Mouse (Mus musculus) liver, postnatal 0 days (tissue): ENCODE measurements around the gene Epha10. TPM values are rescaled to one million over a fixed set of nuclear protein-coding genes. Genes with fewer than 3 reads are reported as not detected.

Experiments
- ATAC-seq: fragments of 200-750 bp; cut with Nextera tagmentation; 2 replicates; pipeline ENCODE4 v1.8.0; 2017; ENCODE audit warnings: mild to moderate bottlenecking, moderate library complexity
- DNase-seq: peaks from one replicate; pipeline ENCODE4 v3.0.0-alpha.2; 2016
- H3K27ac ChIP-seq: fragments of 300-500 bp; sonication (generic); 2 replicates; pipeline ENCODE4 v1.5.1; 2014; ENCODE audit warnings: antibody characterized with exemption, moderate library complexity, mild to moderate bottlenecking, low read depth
- H3K27me3 ChIP-seq: fragments of 300-500 bp; sonication (generic); 2 replicates; pipeline ENCODE4 v1.6.1; 2014; ENCODE audit warnings: low read length, control low read depth, mixed read lengths; ENCODE audit not compliant: insufficient read depth
- H3K36me3 ChIP-seq: fragments of 300-500 bp; sonication (generic); replicated peaks from 2 replicates; pipeline ENCODE4 v1.6.1; 2014; ENCODE audit warnings: mild to moderate bottlenecking, control low read depth, low read length, moderate library complexity, mixed read lengths; ENCODE audit not compliant: insufficient read depth
- H3K4me1 ChIP-seq: fragments of 300-500 bp; sonication (generic); 2 replicates; pipeline ENCODE4 v1.6.1; 2014; ENCODE audit warnings: antibody characterized with exemption, mild to moderate bottlenecking, control low read depth; ENCODE audit not compliant: insufficient read depth
- H3K4me2 ChIP-seq: fragments of 300-500 bp; sonication (generic); 2 replicates; pipeline ENCODE4 v1.6.1; 2014; ENCODE audit warnings: low read depth, mild to moderate bottlenecking, low read length, moderate library complexity, mixed read lengths
- H3K4me3 ChIP-seq: fragments of 300-500 bp; sonication (generic); 2 replicates; pipeline ENCODE4 v1.5.1; 2014; ENCODE audit warnings: low read depth, low read length
- H3K9ac ChIP-seq: fragments of 300-500 bp; sonication (generic); replicated peaks from 2 replicates; pipeline ENCODE4 v1.6.1; 2014; ENCODE audit warnings: mild to moderate bottlenecking, moderate library complexity
- H3K9me3 ChIP-seq: fragments of 300-500 bp; sonication (generic); 2 replicates; pipeline ENCODE4 v1.6.1; 2016; ENCODE audit warnings: mild to moderate bottlenecking, control low read depth, low read length, mixed read lengths
- CTCF ChIP-seq: sonication (generic); IDR thresholded peaks from 2 replicates; pipeline ENCODE4 v1.5.1; 2016; ENCODE audit warnings: antibody characterized with exemption, low read depth
- EP300 ChIP-seq: IDR thresholded peaks from 2 replicates; pipeline ENCODE4 v1.6.1; 2016; ENCODE audit warnings: antibody characterized with exemption, low read depth, mild to moderate bottlenecking
- WGBS: fragments of 180-500 bp; shearing (Covaris S2); extraction: QIAGEN DNeasy Blood & Tissue Kit; methylation state at CpG from one replicate; pipeline ENCODE4 v1.1.7; 2014; ENCODE audit not compliant: insufficient replicate concordance; 5-methylcytosine and 5-hydroxymethylcytosine counted together
- polyA plus RNA-seq: library from polyadenylated mRNA; unstranded; fragments of >200 nt; fragmentation: Nextera tagmentation; extraction: Ambion mirVana; gene quantifications from 2 replicates; pipeline ENCODE4 v1.2.1, GENCODE M21; 2015

Gene Epha10
- 0.04 TPM in 1 of 2 replicates, not detected in the other for polyA plus RNA-seq

DNA sequence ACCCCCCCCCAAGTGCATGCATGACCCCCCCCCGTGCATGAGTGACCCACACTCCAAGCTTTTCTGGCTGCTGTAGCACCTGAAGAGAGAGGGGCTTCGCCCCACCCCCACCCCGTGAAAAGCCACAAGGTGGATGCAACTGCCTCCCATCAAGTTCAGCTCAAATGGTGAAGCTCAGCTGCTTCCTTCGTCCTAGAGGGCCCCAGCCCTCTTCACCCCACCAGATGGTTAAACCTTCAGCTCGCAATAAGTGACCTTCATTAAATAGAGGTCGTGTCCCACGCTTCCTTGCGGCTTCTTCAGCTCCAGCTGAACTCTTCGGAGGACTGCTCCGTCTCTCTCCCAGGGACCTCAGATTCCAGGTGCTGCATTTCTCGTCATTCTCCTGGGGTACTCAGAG is at the start of gene Epha10:
Gene Epha10 (plus strand): TSS at position 301 of the 400 bp plus-strand sequence.
- peaks cover 44% of the 10 kb centered on the region for H3K27me3 ChIP-seq
- no peak within 1 kb of the TSS for H3K4me2 ChIP-seq
- peak within 1 kb of the TSS; percentile 4; the same call in 1 of the 2 replicates for H3K4me3 ChIP-seq

DNA sequence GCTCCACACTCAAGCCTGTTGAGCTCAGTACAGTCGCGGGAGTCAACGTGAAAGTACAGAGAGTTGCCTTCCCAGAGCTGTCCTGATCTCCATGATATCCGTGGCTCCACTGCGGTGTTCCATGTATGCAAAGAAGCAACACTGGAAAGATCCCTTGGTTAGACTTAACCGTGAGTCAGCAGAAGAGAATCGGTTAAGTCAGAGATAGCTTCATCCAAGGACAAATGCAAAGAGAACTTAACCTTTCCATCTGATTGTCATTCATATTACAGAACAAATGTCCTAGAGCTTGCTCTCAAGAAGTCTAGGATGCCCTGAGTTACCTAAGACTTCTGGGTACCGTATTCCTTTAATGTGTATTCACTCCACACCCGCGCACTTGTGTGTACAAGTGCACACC is 47.9 kb upstream of the Epha10 start:
- no peak overlapping the region for H3K9ac ChIP-seq
- H3K4me2 ChIP-seq, result no peak overlapping the region
- H3K9me3 ChIP-seq, result no peaks in the 10 kb centered on the region
- WGBS, result 93% methylated on average over 10 of the region's 10 CpGs
- ATAC-seq (no peak), DNase-seq (no peak)
- H3K27me3 ChIP-seq, result no peaks in the 10 kb centered on the region
- H3K4me1 ChIP-seq, result no peaks in the 10 kb centered on the region
- no peak overlapping the region for H3K27ac ChIP-seq
- peaks cover 45% of the 10 kb centered on the region for H3K36me3 ChIP-seq
- no peak for TF ChIP-seq CTCF
- TF ChIP-seq EP300, result no peak
- no peak overlapping the region for H3K4me3 ChIP-seq

More for the DNA sequence above, at the start of gene Epha10:
- TF ChIP-seq EP300, result no peak
- TF ChIP-seq CTCF, result no peak
- Histone ChIP-seq H3K27ac (no peak within 1 kb of the TSS), H3K4me1 (no peaks in the 10 kb centered on the region; the same call in 1 of the 2 replicates), H3K9ac (no peak within 1 kb of the TSS), H3K36me3 (no peaks in the 10 kb centered on the region), H3K9me3 (no peaks in the 10 kb centered on the region)
- ATAC-seq (no peak), DNase-seq (no peak)
- WGBS, result 4% methylated on average over 11 of the region's 11 CpGs

DNA sequence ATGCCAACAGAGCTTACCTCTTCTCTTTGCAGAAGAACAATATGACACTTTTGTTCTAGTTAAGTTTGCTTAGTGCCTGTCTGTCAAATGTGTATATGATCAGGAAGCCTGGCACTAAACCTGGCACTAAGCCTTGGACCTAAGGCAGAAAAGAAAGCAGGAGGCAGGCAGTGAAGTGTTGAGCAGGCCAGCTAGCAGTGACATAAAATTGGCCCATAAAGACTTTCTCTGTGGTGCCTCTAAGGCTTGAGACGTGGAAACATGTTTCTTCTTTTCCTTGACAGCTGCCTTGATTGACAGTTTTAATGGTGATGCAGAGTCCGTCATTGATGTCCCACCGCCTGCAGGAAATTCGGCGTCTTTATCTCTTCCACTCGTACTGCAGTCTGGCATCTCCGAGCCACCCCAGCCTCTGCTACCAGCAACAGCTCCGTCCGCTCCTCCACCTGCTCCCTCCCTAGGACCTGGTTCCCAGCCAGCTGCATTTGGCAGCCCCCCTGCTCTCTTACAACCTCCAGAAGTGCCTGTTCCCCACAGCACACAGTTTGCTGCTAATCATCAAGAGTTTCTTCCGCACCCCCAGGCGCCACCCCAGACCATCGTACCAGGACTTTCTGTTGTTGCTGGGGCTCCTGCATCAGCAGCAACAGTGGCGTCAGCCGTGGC is 42.5 kb upstream of the Epha10 start:
- Histone ChIP-seq H3K27ac (no peak overlapping the region), H3K9me3 (no peaks in the 10 kb centered on the region), H3K4me2 (no peak overlapping the region), H3K36me3 (peaks cover 46% of the 10 kb centered on the region), H3K4me3 (no peak overlapping the region), H3K9ac (no peak overlapping the region), H3K4me1 (no peaks in the 10 kb centered on the region), H3K27me3 (no peaks in the 10 kb centered on the region)
- no peak for ATAC-seq
- TF ChIP-seq EP300 (no peak), CTCF (no peak)
- 78% methylated on average over 14 of the region's 14 CpGs for WGBS
- no peak for DNase-seq

DNA sequence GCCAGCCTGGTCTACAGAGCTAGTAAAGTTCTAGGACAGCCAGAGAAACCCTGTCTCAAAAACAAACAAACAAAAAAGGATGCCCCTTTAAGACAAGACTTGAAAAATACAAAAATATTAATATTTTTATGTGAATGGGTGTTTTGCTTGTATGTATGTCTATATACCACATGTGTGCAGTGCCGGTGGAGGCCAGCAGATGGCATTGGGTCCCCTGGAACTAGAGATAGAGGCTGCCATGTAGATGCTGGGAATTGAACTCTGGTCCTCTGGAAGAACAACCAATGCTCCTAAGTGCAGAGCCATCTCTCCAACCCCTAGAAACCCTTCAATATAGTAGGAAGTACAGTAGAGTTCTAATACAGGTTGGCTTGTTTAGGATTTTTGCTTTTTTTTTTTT is 39.7 kb upstream of the Epha10 start:
- Histone ChIP-seq H3K4me3 (no peak overlapping the region), H3K9ac (no peak overlapping the region), H3K4me1 (no peaks in the 10 kb centered on the region), H3K4me2 (no peak overlapping the region), H3K36me3 (peaks cover 41% of the 10 kb centered on the region), H3K9me3 (no peaks in the 10 kb centered on the region), H3K27me3 (no peaks in the 10 kb centered on the region), H3K27ac (no peak overlapping the region)
- WGBS, result 97% methylated on average over 1 of the region's 1 CpGs
- ATAC-seq (no peak), DNase-seq (no peak)
- TF ChIP-seq CTCF, result peak; percentile 44
- no peak for TF ChIP-seq EP300

DNA sequence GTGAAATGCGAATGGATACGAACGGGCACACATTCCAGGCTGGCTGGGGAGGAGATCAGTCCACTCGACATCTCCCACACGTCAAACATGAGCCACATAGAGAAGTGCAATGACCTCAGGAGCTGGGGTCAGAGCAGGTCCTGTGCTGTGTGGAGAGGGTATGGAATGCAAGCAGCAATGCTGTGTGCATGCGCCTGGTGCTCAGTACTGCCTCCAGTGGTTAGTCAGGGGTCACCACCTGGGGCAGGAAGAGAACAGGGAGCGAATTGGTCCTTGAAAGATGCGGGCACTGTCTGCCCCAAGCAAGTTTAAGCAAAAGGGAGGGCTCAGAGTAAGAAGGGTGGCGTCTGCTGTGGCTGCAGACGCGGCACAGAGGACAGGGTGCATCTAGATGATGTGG is 37.2 kb upstream of the Epha10 start:
- DNase-seq (peak; percentile 57), ATAC-seq (peak; percentile 64)
- H3K27ac ChIP-seq, result no peak overlapping the region
- no peak overlapping the region for H3K9ac ChIP-seq
- H3K27me3 ChIP-seq, result no peaks in the 10 kb centered on the region
- TF ChIP-seq EP300 (no peak), CTCF (peak; percentile 89)
- no peak overlapping the region for H3K4me3 ChIP-seq
- no peaks in the 10 kb centered on the region for H3K9me3 ChIP-seq
- H3K36me3 ChIP-seq, result peaks cover 26% of the 10 kb centered on the region
- WGBS, result 61% methylated on average over 11 of the region's 11 CpGs
- H3K4me2 ChIP-seq, result no peak overlapping the region
- H3K4me1 ChIP-seq, result no peaks in the 10 kb centered on the region

DNA sequence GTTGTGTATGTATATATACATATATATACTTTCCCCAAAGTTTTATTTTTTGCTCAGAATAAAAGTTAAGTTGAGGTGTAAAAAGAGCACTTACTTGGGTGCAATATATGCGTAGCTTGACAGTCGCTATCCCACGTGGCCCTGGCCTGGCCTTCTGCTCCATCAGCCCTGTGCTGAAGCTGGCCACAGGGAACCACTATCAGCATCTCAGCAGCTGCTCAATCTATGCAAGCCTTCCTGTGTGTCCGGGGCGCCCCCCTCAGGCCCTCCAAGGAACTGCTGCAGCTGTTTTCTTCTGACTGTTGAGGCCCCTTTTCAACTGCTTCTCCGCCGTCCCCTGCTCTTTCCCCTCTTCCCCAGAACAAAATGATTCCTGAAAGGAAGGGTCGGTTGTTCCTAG is 33.1 kb upstream of the Epha10 start:
- DNase-seq (peak; percentile 86), ATAC-seq (peak; percentile 31)
- Histone ChIP-seq H3K9ac (no peak overlapping the region), H3K4me3 (no peak overlapping the region), H3K36me3 (peaks cover 9% of the 10 kb centered on the region; the same call in 1 of the 2 replicates), H3K4me2 (no peak overlapping the region), H3K27me3 (no peaks in the 10 kb centered on the region), H3K4me1 (peaks cover 14% of the 10 kb centered on the region), H3K9me3 (no peaks in the 10 kb centered on the region), H3K27ac (no peak overlapping the region)
- WGBS, result 10% methylated on average over 8 of the region's 8 CpGs
- TF ChIP-seq CTCF, result peak; percentile 98
- no peak for TF ChIP-seq EP300
